Mouse (Mus musculus) left cerebral cortex, postnatal 25 days (tissue): ENCODE measurements around the gene Sys1. TPM values are rescaled to one million over a fixed set of nuclear protein-coding genes. Genes with fewer than 3 reads are reported as not detected.

Source experiments
- DNase-seq, 2 experiments: peaks; one replicate each; pipeline ENCODE4 v3.0.0; 2022; ENCODE audit warnings: low spot score in 2 of 2, mixed read lengths in 1 of 2
- intact Hi-C: fragments of 180-260 bp; cut with DNase I; formaldehyde crosslinking; loops from one replicate; pipeline ENCODE4 v1.15.1; 2025
- total RNA-seq, 2 experiments: library from RNA; stranded (reverse); gene quantifications; 2 replicates each; pipeline ENCODE4 v1.2.3; 2021

Sys1 gene
- total RNA-seq, 2 experiments from 2014 or later = 38.0 to 39.7 TPM

GRCm38 (mm10) chr2:164432541-164433191, 24.1 kb upstream of the Sys1 start:
- no peak for DNase-seq
- intact Hi-C loops = no loop called here

- DNase-seq = no peak
- intact Hi-C loops = no loop called here
Observed at GRCm38 (mm10) chr2:164433278-164433895, 23.4 kb upstream of the Sys1 start.

GRCm38 (mm10) chr2:164434681-164435080, 22.1 kb upstream of the Sys1 start:
- DNase-seq = no peak
- intact Hi-C loops = no loop called here

- intact Hi-C loops = no loop called here
Observed at GRCm38 (mm10) chr2:164435216-164436090, 21.3 kb upstream of the Sys1 start.

GRCm38 (mm10) chr2:164436215-164436913, 20.4 kb upstream of the Sys1 start:
- peak; percentile 36 to 42 for DNase-seq

More at GRCm38 (mm10) chr2:164435216-164436090, 21.3 kb upstream of the Sys1 start:
- no peak for DNase-seq

GRCm38 (mm10) chr2:164436961-164437360, 19.8 kb upstream of the Sys1 start:
- DNase-seq = no peak
- intact Hi-C loops = no loop called here

More at GRCm38 (mm10) chr2:164436215-164436913, 20.4 kb upstream of the Sys1 start:
- intact Hi-C loops = no loop called here

GRCm38 (mm10) chr2:164437710-164438109, 19.1 kb upstream of the Sys1 start:
- no peak for DNase-seq
- intact Hi-C loops = no loop called here

GRCm38 (mm10) chr2:164438257-164438656, 18.5 kb upstream of the Sys1 start:
- intact Hi-C loops = no loop called here
- DNase-seq = no peak

- intact Hi-C loops = no loop called here
Observed at GRCm38 (mm10) chr2:164439001-164439421, 17.8 kb upstream of the Sys1 start.

GRCm38 (mm10) chr2:164440314-164440713, 16.4 kb upstream of the Sys1 start:
- no peak for DNase-seq
- intact Hi-C loops = no loop called here

More at GRCm38 (mm10) chr2:164439001-164439421, 17.8 kb upstream of the Sys1 start:
- DNase-seq = peak; percentile 31 to 62

- intact Hi-C loops = no loop called here
- no peak for DNase-seq
Observed at GRCm38 (mm10) chr2:164441155-164441554, 15.6 kb upstream of the Sys1 start.

GRCm38 (mm10) chr2:164441731-164442130, 15.0 kb upstream of the Sys1 start:
- DNase-seq = no peak
- intact Hi-C loops = no loop called here

GRCm38 (mm10) chr2:164442315-164443050, 14.3 kb upstream of the Sys1 start:
- DNase-seq = no peak
- intact Hi-C loops = no loop called here

- intact Hi-C loops = no loop called here
- DNase-seq = peak; percentile 65 to 71
Observed at GRCm38 (mm10) chr2:164443051-164443437, 13.7 kb upstream of the Sys1 start.

- no peak for DNase-seq
- intact Hi-C loops = no loop called here
Observed at GRCm38 (mm10) chr2:164443460-164444000, 13.2 kb upstream of the Sys1 start, which contains the start of gene Sdc4. Gene Sdc4, minus strand, starts transcription at chr2:164443887.

GRCm38 (mm10) chr2:164444701-164445100, 12.1 kb upstream of the Sys1 start:
- intact Hi-C loops = no loop called here
- DNase-seq = no peak

- DNase-seq = no peak
- intact Hi-C loops = no loop called here
Observed at GRCm38 (mm10) chr2:164445399-164446085, 11.2 kb upstream of the Sys1 start.

GRCm38 (mm10) chr2:164446086-164446469, 10.7 kb upstream of the Sys1 start:
- intact Hi-C loops = no loop called here

More at GRCm38 (mm10) chr2:164446086-164446469, 10.7 kb upstream of the Sys1 start:
- no peak for DNase-seq
